Mouse (Mus musculus) lung, embryonic 14.5 days (tissue): ENCODE measurements around the gene Spc25. TPM values are rescaled to one million over a fixed set of nuclear protein-coding genes. Genes with fewer than 3 reads are reported as not detected.
A peak's percentile ranks its signal among the peaks of the same experiment; 100 is the strongest.

Source experiments
- ATAC-seq: fragments of 200-750 bp; cut with Nextera tagmentation; 2 replicates; pipeline ENCODE4 v1.8.0; 2017; ENCODE audit warnings: mild to moderate bottlenecking, moderate TSS enrichment, moderate library complexity; ENCODE audit not compliant: insufficient read depth
- DNase-seq: peaks from one replicate; pipeline ENCODE4 v3.0.0-alpha.2; 2015
- H3K27ac ChIP-seq: fragments of 300-500 bp; sonication (generic); 2 replicates; pipeline ENCODE4 v1.5.1; 2014; ENCODE audit warnings: low read depth, mild to moderate bottlenecking, moderate library complexity
- H3K27me3 ChIP-seq: fragments of 300-500 bp; sonication (generic); 2 replicates; pipeline ENCODE4 v1.6.1; 2014; ENCODE audit warnings: low read length, control low read depth; ENCODE audit not compliant: insufficient read depth
- H3K36me3 ChIP-seq: fragments of 300-500 bp; sonication (generic); 2 replicates; pipeline ENCODE4 v1.6.1; 2014; ENCODE audit warnings: control low read depth; ENCODE audit not compliant: insufficient read depth
- H3K4me1 ChIP-seq: fragments of 300-500 bp; sonication (generic); 2 replicates; pipeline ENCODE4 v1.6.1; 2014; ENCODE audit warnings: antibody characterized with exemption, control low read depth; ENCODE audit not compliant: insufficient read depth
- H3K4me2 ChIP-seq: fragments of 300-500 bp; sonication (generic); 2 replicates; pipeline ENCODE4 v1.6.1; 2014; ENCODE audit warnings: mild to moderate bottlenecking
- H3K4me3 ChIP-seq: fragments of 300-500 bp; sonication (generic); 2 replicates; pipeline ENCODE4 v1.5.1; 2014; ENCODE audit warnings: low read depth, low read length
- H3K9ac ChIP-seq: fragments of 300-500 bp; sonication (generic); 2 replicates; pipeline ENCODE4 v1.6.1; 2014
- H3K9me3 ChIP-seq: fragments of 300-500 bp; sonication (generic); 2 replicates; pipeline ENCODE4 v1.6.1; 2016; ENCODE audit warnings: low read depth, low read length, control low read depth
- CTCF ChIP-seq: IDR thresholded peaks from 2 replicates; pipeline ENCODE4 v1.5.1; 2016; ENCODE audit warnings: antibody characterized with exemption, low read depth
- WGBS: fragments of 180-500 bp; shearing (Covaris S2); extraction: QIAGEN DNeasy Blood & Tissue Kit; methylation state at CpG from one replicate; pipeline ENCODE4 v1.1.7; 2014; 5-methylcytosine and 5-hydroxymethylcytosine counted together
- polyA plus RNA-seq: library from polyadenylated mRNA; unstranded; fragments of >200 nt; fragmentation: Nextera tagmentation; extraction: Ambion mirVana; gene quantifications from 2 replicates; pipeline ENCODE4 v1.2.1, GENCODE M21; 2014

The Spc25 gene
- polyA plus RNA-seq, 1 experiment from 2014 or later, result 198 TPM

- Histone ChIP-seq H3K27me3 (no peaks in the 10 kb centered on the region), H3K9me3 (no peaks in the 10 kb centered on the region), H3K4me2 (no peak overlapping the region), H3K4me3 (no peak overlapping the region), H3K27ac (no peak overlapping the region), H3K9ac (no peak overlapping the region), H3K36me3 (no peaks in the 10 kb centered on the region), H3K4me1 (no peaks in the 10 kb centered on the region)
- DNase-seq (no peak), ATAC-seq (no peak)
- no peak for TF ChIP-seq CTCF
- 69% methylated on average over 2 of the region's 2 CpGs for WGBS
These were observed 24.1 kb upstream of the Spc25 start for GRCm38 (mm10) chr2:69230137-69230536.

- Histone ChIP-seq H3K9ac (no peak overlapping the region), H3K27me3 (no peaks in the 10 kb centered on the region), H3K36me3 (no peaks in the 10 kb centered on the region), H3K4me2 (no peak overlapping the region), H3K4me3 (no peak overlapping the region), H3K4me1 (no peaks in the 10 kb centered on the region), H3K27ac (no peak overlapping the region), H3K9me3 (no peaks in the 10 kb centered on the region)
- TF ChIP-seq CTCF, result no peak
- no peak for DNase-seq
- ATAC-seq, result no peak
- WGBS, result 73% methylated on average over 6 of the region's 6 CpGs
These were observed 22.6 kb upstream of the Spc25 start for GRCm38 (mm10) chr2:69228635-69229034.

- Histone ChIP-seq H3K27ac (no peak overlapping the region), H3K27me3 (no peaks in the 10 kb centered on the region), H3K4me1 (no peaks in the 10 kb centered on the region), H3K4me3 (no peak overlapping the region), H3K4me2 (no peak overlapping the region), H3K9me3 (no peaks in the 10 kb centered on the region), H3K9ac (no peak overlapping the region), H3K36me3 (no peaks in the 10 kb centered on the region)
- no peak for TF ChIP-seq CTCF
- WGBS, result 89% methylated on average over 9 of the region's 9 CpGs
- no peak for ATAC-seq
- DNase-seq, result no peak
These were observed 20.9 kb upstream of the Spc25 start for GRCm38 (mm10) chr2:69226876-69227275.

GRCm38 (mm10) chr2:69224724-69225123, 18.7 kb upstream of the Spc25 start:
- ATAC-seq (no peak), DNase-seq (no peak)
- no peaks in the 10 kb centered on the region for H3K36me3 ChIP-seq
- H3K27me3 ChIP-seq, result no peaks in the 10 kb centered on the region
- no peak overlapping the region for H3K9ac ChIP-seq
- TF ChIP-seq CTCF, result no peak
- H3K4me2 ChIP-seq, result no peak overlapping the region
- H3K4me1 ChIP-seq, result no peaks in the 10 kb centered on the region
- H3K4me3 ChIP-seq, result no peak overlapping the region
- no peaks in the 10 kb centered on the region for H3K9me3 ChIP-seq
- 37% methylated on average over 2 of the region's 2 CpGs for WGBS
- no peak overlapping the region for H3K27ac ChIP-seq

GRCm38 (mm10) chr2:69222815-69223214, 16.8 kb upstream of the Spc25 start:
- Histone ChIP-seq H3K27me3 (no peaks in the 10 kb centered on the region), H3K36me3 (no peaks in the 10 kb centered on the region), H3K27ac (no peak overlapping the region), H3K4me3 (no peak overlapping the region), H3K4me2 (no peak overlapping the region), H3K9me3 (no peaks in the 10 kb centered on the region), H3K9ac (no peak overlapping the region), H3K4me1 (no peaks in the 10 kb centered on the region)
- WGBS, result 62% methylated on average over 10 of the region's 10 CpGs
- TF ChIP-seq CTCF, result no peak
- ATAC-seq (no peak), DNase-seq (peak; percentile 27)

GRCm38 (mm10) chr2:69221868-69222416, 15.9 kb upstream of the Spc25 start:
- no peak for TF ChIP-seq CTCF
- ATAC-seq (no peak), DNase-seq (no peak)
- H3K4me2 ChIP-seq, result no peak overlapping the region
- no peak overlapping the region for H3K9ac ChIP-seq
- 59% methylated on average over 5 of the region's 5 CpGs for WGBS
- H3K4me1 ChIP-seq, result no peaks in the 10 kb centered on the region
- no peak overlapping the region for H3K27ac ChIP-seq
- no peaks in the 10 kb centered on the region for H3K27me3 ChIP-seq
- no peaks in the 10 kb centered on the region for H3K36me3 ChIP-seq
- no peaks in the 10 kb centered on the region for H3K9me3 ChIP-seq
- H3K4me3 ChIP-seq, result no peak overlapping the region

GRCm38 (mm10) chr2:69215242-69215641, 9.2 kb upstream of the Spc25 start:
- H3K27ac ChIP-seq, result no peak overlapping the region
- H3K36me3 ChIP-seq, result no peaks in the 10 kb centered on the region
- no peaks in the 10 kb centered on the region for H3K27me3 ChIP-seq
- H3K4me3 ChIP-seq, result no peak overlapping the region
- 43% methylated on average over 7 of the region's 7 CpGs for WGBS
- ATAC-seq (no peak), DNase-seq (peak; percentile 47)
- H3K9me3 ChIP-seq, result no peaks in the 10 kb centered on the region
- no peak overlapping the region for H3K9ac ChIP-seq
- no peaks in the 10 kb centered on the region for H3K4me1 ChIP-seq
- H3K4me2 ChIP-seq, result no peak overlapping the region
- no peak for TF ChIP-seq CTCF

GRCm38 (mm10) chr2:69212652-69213051, 6.7 kb upstream of the Spc25 start:
- Histone ChIP-seq H3K9ac (no peak overlapping the region), H3K27ac (no peak overlapping the region), H3K4me1 (no peaks in the 10 kb centered on the region), H3K9me3 (no peaks in the 10 kb centered on the region), H3K4me3 (no peak overlapping the region), H3K36me3 (no peaks in the 10 kb centered on the region), H3K4me2 (no peak overlapping the region), H3K27me3 (no peaks in the 10 kb centered on the region)
- ATAC-seq (no peak), DNase-seq (no peak)
- WGBS, result 66% methylated on average over 10 of the region's 10 CpGs
- no peak for TF ChIP-seq CTCF
